Mouse (Mus musculus) lung, adult 2 months (tissue): Measurements from ENCODE around the gene Gm17482. TPM values are rescaled to one million over a fixed set of nuclear protein-coding genes. Genes with fewer than 3 reads are reported as not detected.

Experiments
- DNase-seq: peaks from one replicate; pipeline ENCODE4 v3.0.0; 2022
- H3K4me1 ChIP-seq: fragments of 200-500 bp; 2 replicates; pipeline ENCODE4 v1.6.1; 2011; ENCODE audit warnings: low read length; ENCODE audit not compliant: control insufficient read depth, insufficient read depth
- H3K4me3 ChIP-seq: fragments of 200-500 bp; replicated peaks from 2 replicates; pipeline ENCODE3; 2011; ENCODE audit warnings: low read depth, mild to moderate bottlenecking, control low read depth, low read length; ENCODE audit errors: extremely low read depth
- CTCF ChIP-seq: fragments of 200-500 bp; IDR thresholded peaks from 2 replicates; pipeline ENCODE4 v1.5.1; 2011; ENCODE audit warnings: mild to moderate bottlenecking, low read length, control low read depth; ENCODE audit not compliant: insufficient read depth
- POLR2A ChIP-seq: fragments of 200-500 bp; IDR thresholded peaks from 2 replicates; pipeline ENCODE4 v1.6.1; 2011; ENCODE audit warnings: low read depth, mild to moderate bottlenecking, control low read depth, low read length, borderline replicate concordance; ENCODE audit errors: extremely low read depth
- WGBS: fragments of 180-500 bp; shearing (Covaris S2); methylation state at CpG from one replicate; pipeline ENCODE4 v1.1.7; 2018; 5-methylcytosine and 5-hydroxymethylcytosine counted together
- polyA plus RNA-seq: library from polyadenylated mRNA; depleted of rRNA; stranded (reverse); fragments of >200 nt; gene quantifications from 2 replicates; pipeline ENCODE4 v1.2.3, GENCODE M21; 2012; rRNA removed

The Gm17482 gene
- polyA plus RNA-seq, 1 experiment = not detected

DNA sequence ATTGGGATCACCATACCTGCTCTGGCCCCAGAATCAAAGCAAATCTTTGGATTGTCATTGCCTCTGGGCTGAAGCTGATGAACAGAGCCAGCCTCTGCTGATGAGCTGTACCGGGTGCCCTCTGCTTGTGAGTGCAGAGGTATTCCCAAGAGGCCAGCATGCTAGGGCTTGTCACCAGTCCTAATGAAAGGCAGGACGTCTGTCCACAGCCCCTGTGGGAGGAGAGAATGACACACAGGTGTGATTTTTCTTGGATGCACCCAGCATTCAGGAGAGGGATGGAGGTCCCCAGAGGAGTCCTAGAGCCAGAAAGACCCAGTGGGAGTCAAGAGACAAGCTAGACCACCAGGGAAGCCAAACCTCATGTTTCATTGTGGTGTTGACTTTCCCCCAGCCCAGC, 52.5 kb downstream of the Gm17482 start:
- 54% methylated on average over 2 of the region's 2 CpGs for WGBS
- Histone ChIP-seq H3K4me3 (no peak overlapping the region), H3K4me1 (no peaks in the 10 kb centered on the region)
- no peak for DNase-seq
- TF ChIP-seq POLR2A (no peak), CTCF (no peak)

DNA sequence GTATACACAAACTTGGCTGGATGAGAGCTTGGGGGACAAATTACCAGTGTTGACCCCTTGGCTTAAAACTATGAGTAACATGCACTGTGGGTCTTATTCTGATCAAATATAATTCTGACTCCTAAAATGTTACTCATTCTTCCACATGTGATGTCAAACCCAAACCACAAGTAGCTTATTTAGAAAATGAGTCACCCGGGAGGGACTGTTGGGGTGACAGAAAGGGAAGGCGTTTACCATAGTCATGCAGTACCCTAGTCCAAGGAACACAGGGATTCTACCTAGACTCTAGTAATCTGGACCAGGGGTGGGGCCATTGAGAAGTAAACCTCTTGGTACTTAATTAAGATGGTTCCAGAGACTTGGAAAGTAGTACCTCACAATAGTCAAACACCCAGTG, 57.0 kb downstream of the Gm17482 start:
- DNase-seq = no peak
- WGBS = 77% methylated on average over 2 of the region's 2 CpGs
- Histone ChIP-seq H3K4me3 (no peak overlapping the region), H3K4me1 (no peaks in the 10 kb centered on the region)
- no peak for TF ChIP-seq CTCF
- no peak for TF ChIP-seq POLR2A

DNA sequence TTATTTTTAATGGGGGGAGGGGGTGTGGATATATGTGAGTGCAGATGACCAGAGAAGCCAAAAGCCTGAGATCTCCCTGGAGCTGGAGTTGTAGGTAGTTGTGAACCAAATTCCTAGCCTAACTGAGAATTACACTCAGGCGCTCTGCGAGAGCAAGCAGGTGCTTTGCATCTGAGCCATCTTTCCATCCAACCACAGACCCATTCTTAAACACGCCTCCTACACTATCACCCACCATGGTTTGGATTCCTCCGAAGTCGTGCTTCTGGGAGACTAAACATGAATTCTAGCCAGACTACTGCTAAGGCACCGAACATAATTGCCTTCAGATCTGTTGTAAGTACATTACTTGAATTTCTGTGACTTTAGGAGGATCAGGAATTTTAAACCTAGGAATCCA, 59.3 kb downstream of the Gm17482 start:
- WGBS = 71% methylated on average over 6 of the region's 6 CpGs
- H3K4me1 ChIP-seq = no peaks in the 10 kb centered on the region

DNA sequence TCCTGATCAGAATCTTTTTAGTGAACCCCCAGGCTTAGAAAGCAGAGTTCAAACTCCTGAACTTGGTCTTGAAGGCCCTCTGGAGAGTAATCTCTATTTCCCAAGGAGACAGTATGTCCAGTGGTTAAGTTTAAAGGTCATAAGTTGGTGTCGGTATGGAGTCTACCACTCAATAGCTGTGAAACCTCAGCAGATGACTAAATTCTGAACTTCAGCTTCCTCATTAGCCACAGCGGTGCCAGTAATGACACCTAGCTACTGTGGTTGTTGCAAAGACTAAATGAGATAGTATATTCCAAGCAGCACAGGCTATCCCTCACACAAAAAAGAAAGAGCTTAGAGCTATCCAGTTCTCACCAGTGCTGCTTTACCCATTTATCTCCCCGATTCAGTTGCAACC, 61.1 kb downstream of the Gm17482 start:
- WGBS = 90% methylated on average over 3 of the region's 3 CpGs
- Histone ChIP-seq H3K4me1 (no peaks in the 10 kb centered on the region), H3K4me3 (no peak overlapping the region)
- TF ChIP-seq CTCF (no peak), POLR2A (no peak)
- DNase-seq = no peak

More for the DNA sequence above, 59.3 kb downstream of the Gm17482 start:
- H3K4me3 ChIP-seq = no peak overlapping the region
- DNase-seq = no peak
- TF ChIP-seq CTCF = no peak
- TF ChIP-seq POLR2A = no peak

DNA sequence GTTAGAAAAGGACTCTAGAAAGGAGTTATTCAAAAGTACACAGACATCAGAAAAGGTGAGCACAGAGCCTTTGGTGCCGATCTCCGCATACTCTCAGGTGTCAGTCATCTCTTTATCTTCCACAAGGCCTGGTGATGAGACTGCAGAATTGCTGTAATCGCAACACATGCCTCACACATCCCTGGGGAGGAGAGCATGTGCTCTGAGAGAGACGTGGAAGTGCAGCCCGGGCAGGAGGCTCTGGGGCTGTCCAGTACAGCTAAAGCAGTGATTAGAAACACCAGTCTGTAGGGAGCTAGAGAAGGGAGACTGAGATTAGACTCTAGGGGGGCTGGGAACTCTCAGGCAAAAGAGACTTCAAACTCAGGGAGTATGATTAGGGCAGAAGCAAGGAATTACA, 63.4 kb downstream of the Gm17482 start:
- Histone ChIP-seq H3K4me1 (no peaks in the 10 kb centered on the region), H3K4me3 (no peak overlapping the region)
- WGBS = 75% methylated on average over 5 of the region's 5 CpGs
- TF ChIP-seq CTCF (no peak), POLR2A (no peak)
- DNase-seq = no peak

DNA sequence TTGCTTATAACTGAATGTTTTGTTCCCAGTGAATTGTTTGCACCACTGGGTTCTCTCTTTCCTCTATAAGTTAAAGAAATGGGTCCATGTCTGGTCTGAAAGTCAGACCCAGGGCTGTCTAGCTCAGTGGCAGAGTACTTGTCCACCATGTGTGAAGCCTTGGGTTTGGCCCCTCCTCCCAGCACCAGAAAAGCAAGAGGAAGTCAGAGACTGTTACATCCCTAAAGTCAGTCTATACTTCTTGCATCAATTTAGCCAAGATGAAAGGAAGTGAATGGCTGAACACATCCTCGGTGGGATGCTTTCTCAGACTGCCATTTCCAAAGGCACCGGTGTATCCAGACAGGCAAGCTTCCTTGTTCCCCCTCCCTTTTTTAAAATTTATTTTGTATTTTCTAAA, 63.9 kb downstream of the Gm17482 start:
- WGBS = 83% methylated on average over 2 of the region's 2 CpGs
- TF ChIP-seq CTCF (no peak), POLR2A (no peak)
- Histone ChIP-seq H3K4me3 (no peak overlapping the region), H3K4me1 (no peaks in the 10 kb centered on the region)
- no peak for DNase-seq

DNA sequence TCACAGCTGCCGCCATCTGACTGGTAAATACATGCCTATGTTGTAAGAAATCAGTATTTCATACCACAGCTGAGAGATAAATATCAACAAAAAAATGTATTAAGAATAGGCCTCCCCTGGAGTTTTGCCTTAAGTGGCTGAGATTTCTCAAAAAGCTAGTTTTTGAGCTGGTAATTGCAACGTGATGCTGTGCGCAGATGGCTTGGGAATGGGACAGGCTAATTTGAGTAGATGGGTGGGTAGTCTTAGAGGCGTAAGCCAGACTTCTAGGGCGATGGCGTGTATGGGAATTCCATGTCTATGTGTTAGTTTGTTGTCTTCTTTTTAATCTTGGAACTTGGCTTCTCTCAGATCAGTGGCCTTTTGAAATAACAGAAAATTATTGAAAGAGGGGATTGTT, 64.7 kb downstream of the Gm17482 start:
- H3K4me3 ChIP-seq = no peak overlapping the region
- TF ChIP-seq POLR2A = no peak
- no peak for TF ChIP-seq CTCF
- H3K4me1 ChIP-seq = no peaks in the 10 kb centered on the region
- 91% methylated on average over 6 of the region's 6 CpGs for WGBS
- no peak for DNase-seq

DNA sequence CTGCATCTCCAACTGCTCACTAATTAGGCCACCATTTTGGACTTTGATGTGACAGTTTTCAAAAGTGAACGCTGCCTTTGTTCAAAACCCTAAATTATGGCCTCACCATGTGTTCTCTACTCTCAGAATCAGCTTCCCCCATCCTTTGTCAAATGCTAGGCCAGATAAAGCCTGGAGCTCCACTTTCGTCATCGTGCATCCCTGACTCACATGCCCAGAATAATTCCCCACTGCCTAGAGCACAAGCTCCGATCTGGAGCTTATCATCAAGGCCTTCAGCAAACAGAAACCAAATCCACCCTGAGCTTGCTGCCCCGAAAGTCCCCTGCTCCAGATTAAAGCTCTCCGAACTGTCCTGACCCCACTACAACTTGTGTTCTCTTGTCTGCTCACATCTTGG, 65.5 kb downstream of the Gm17482 start:
- no peak overlapping the region for H3K4me3 ChIP-seq
- no peak for DNase-seq
- TF ChIP-seq POLR2A = no peak
- no peak for TF ChIP-seq CTCF
- WGBS = 73% methylated on average over 6 of the region's 6 CpGs
- H3K4me1 ChIP-seq = no peaks in the 10 kb centered on the region

DNA sequence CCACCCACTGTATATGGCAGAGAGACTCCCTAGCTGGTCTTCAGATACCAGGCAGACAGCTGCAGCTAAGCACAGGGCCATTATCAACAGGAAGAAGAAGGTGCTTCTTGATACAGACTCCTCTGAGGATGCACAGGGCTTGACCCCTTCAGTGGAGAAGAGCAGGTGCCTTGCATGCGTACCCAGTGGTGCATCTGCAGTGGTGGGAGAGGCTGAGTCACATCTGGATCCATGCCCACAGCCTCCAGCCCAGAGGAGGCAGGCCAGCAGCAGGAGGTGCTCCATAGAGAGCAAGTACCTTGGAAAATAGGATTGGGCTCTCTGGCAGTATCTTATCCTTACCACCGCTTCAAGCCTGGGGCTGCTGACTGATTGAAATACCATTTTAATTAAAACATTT, 66.7 kb downstream of the Gm17482 start:
- WGBS = 81% methylated on average over 2 of the region's 2 CpGs

DNA sequence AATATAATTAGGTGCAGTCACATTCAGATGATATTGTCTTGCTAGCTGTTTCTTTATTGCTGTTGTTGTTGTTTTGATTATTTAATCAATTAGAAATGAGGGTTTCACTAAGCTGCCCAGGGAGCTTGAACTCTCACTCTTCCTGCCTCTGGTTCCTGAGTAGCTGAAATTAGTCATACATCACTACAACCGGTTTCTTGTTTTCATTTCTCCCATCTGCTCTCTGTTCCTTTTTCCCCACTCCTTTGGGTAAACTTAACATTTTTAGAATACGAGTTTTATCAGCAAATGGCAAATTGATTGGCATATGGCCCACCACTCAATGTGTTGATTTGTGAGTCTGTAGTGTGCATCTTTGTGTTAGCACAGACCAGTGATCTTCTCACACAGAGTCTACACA, 80.0 kb downstream of the Gm17482 start:
- TF ChIP-seq POLR2A (no peak), CTCF (no peak)
- Histone ChIP-seq H3K4me3 (no peak overlapping the region), H3K4me1 (no peaks in the 10 kb centered on the region)
- no peak for DNase-seq
- 39% methylated on average over 2 of the region's 2 CpGs for WGBS

More for the DNA sequence above, 66.7 kb downstream of the Gm17482 start:
- no peak for DNase-seq
- Histone ChIP-seq H3K4me3 (no peak overlapping the region), H3K4me1 (no peaks in the 10 kb centered on the region)
- TF ChIP-seq CTCF (no peak), POLR2A (no peak)

Other genes starting within 250 kb of the Gm17482 start
- gene Tamm41, start 189.5 kb upstream of the Gm17482 start, polyA plus RNA-seq = 18.3 and 19.1 TPM in 2 replicates
- gene Syn2, start 92.4 kb upstream of the Gm17482 start, polyA plus RNA-seq = 11.5 and 13.2 TPM in 2 replicates
- gene Timp4, start 24.9 kb downstream of the Gm17482 start, polyA plus RNA-seq = 3.1 and 4.0 TPM in 2 replicates
- 11.7 and 13.7 TPM in 2 replicates for gene Pparg, start 133.6 kb downstream of the Gm17482 start, polyA plus RNA-seq